Mouse (Mus musculus): ENCODE measurements around the gene Gm13287. TPM values are rescaled to one million over a fixed set of nuclear protein-coding genes. Genes with fewer than 3 reads are reported as not detected.
A peak's percentile ranks its signal among the peaks of the same experiment; 100 is the strongest.
"Not testable (repeated sequence)": the region's sequence is repeated elsewhere in the genome, so short reads cannot be mapped to it uniquely, and the experiment has no call there.

Gm13287 gene
- total RNA-seq, 2 experiments from 2014 or later: not detected

GRCm38 (mm10) chr4:88797097-88797496 is 6.0 kb upstream of the Gm13287 start, which contains the start of gene Gm13279:
Gm13279 (plus strand) TSS chr4:88797397.
- DNase-seq: not testable (repeated sequence)

- DNase-seq: not testable (repeated sequence)
Observed at GRCm38 (mm10) chr4:88799365-88799764, 3.7 kb upstream of the Gm13287 start, which contains the start of gene Gm13285. Gm13285 (plus strand) TSS chr4:88799665.

GRCm38 (mm10) chr4:88805231-88805630 is 2.2 kb downstream of the Gm13287 start, which contains the start of gene Gm13288:
Gm13288 (plus strand) TSS chr4:88805531.
- DNase-seq: not testable (repeated sequence)

DNA sequence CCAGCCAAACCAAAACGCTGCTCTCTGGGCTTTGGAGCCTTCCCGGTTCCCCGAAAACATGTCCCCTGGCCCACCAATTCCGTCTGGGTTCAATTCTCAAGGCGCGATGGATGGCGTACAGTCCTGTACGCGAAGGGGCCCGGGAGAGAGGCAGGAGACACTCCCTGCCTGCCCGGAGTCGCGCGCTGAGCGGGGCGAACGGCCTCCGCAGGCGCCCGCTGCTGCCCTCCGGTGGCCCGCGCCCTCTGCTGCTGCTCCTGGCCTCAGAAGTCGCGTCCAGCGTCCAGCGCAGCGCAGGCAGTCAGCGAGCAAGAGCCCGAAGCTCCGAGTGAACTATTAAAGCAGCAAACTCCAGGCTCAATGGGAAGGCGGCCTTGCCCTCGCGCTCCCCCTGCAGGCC is 2.7 kb downstream of the Gm13287 start:
- peak; percentile 9 for DNase-seq

- no peak for DNase-seq
Observed at GRCm38 (mm10) chr4:88815928-88816327, 12.9 kb downstream of the Gm13287 start, which contains the start of gene Ifna7. Ifna7 (plus strand) TSS chr4:88816228.

DNA sequence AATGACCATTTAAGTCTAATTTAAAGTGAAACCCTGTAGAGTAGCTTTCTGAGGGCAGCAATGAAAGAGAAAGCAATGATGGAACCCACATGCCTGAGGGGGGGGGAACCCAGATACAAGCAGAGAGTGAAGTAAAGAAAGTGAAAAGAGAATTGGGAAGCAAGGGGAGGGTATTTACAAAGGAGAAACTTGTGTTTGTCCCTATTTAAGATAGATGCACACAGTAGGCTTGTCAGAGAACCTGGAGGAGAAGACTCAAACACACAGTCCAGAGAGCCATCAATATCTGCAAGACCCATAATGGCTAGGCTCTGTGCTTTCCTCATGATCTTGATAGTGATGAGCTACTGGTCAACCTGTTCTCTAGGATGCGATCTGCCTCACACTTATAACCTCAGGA is 16.6 kb downstream of the Gm13287 start, which contains the start of gene Ifna11:
Gene Ifna11, plus strand, starts transcription at position 301 of the 400 bp plus-strand sequence.
- DNase-seq: no peak

DNA sequence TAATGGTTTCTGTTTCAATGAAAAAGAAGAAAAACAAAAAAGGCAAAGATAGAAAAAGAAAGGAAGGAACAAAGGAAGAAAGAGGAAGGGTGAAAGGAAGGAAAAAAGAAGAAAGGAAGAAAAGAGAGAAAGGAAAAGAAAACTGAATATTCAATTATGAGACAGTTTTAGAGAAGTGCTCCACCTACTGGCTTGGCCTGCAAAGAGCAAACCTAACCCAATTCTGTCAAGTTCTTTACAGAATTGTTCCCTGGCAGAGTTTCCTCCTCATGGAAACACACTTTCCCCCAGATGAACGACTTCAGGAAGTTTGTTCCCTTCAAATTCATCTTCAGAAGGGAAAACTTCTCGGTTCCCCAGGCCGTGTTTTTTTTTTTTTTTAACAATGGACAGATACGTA is 19.9 kb downstream of the Gm13287 start:
- DNase-seq: no peak

GRCm38 (mm10) chr4:88827116-88827515 is 24.1 kb downstream of the Gm13287 start, which contains the start of gene Ifna6:
Ifna6 (plus strand) TSS chr4:88827416.
- DNase-seq: not testable (repeated sequence)

GRCm38 (mm10) chr4:88830523-88830922 is 27.5 kb downstream of the Gm13287 start:
- no peak for DNase-seq

GRCm38 (mm10) chr4:88835225-88835624 is 32.2 kb downstream of the Gm13287 start, which contains the start of gene Ifna5:
Ifna5 (plus strand) TSS chr4:88835525.
- not testable (repeated sequence) for DNase-seq

DNA sequence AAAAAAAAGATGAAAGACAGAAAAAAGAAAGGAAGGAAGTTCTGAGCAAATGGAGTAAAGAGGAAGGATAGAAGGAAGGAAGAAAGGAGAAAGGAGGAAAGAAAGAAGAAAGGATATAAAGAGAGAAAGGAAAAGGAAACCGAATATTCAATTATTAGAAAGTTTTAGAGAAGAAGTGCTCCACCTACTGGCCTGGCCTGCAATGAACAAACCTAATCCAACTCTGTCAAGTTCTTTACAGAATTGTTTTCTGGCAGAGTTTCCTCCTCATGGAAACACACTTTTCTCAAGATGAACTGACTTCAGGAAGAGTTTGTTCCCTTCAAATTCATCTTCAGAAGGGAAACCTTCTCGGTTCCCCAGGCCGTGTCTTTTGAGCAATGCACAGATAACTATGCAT is 35.8 kb downstream of the Gm13287 start:
- DNase-seq: no peak

GRCm38 (mm10) chr4:88840058-88840457 is 37.0 kb downstream of the Gm13287 start:
- DNase-seq: no peak

DNA sequence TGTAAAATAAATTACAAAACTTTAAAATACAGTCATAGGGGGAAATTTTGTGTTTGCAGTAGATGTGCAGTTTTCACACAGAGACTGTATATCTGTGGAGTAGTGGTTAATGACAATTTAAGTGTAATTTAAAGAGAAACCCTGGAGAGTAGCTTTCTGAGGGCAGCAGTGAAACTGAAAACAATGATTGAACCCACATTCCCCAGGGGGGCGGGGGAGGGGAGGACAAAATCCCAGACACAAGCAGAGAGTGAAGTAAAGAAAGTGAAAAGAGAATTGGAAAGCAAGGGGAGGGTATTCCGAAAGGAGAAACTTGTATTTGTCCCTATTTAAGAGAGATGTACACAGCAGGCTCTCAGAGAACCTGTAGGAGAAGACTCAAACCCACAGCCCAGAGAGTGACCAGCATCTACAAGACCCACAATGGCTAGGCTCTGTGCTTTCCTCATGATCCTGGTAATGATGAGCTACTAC is 38.4 kb downstream of the Gm13287 start, which contains the start of gene Ifna4:
Gene Ifna4, plus strand, starts transcription at position 424 of the 474 bp plus-strand sequence.
- DNase-seq: no peak

DNA sequence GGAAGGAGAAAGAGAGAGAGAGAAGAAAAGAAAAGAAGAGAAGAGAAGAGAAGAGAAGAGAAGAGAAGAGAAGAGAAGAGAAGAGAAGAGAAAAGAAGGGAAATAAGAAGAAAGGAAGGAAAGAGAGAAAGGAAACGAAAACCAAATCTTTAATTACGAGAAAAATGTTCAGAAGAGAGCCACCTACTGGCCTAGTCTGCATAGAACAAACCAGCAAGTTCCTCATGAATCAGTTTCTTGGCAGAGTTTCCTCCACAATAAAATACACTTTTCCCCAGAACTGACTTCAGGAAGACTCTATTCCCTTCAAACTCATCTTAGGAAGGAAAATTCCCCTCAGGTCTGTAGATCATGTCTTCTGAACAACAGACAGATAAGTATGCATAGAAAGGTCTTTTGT is 42.3 kb downstream of the Gm13287 start:
- no peak for DNase-seq

DNA sequence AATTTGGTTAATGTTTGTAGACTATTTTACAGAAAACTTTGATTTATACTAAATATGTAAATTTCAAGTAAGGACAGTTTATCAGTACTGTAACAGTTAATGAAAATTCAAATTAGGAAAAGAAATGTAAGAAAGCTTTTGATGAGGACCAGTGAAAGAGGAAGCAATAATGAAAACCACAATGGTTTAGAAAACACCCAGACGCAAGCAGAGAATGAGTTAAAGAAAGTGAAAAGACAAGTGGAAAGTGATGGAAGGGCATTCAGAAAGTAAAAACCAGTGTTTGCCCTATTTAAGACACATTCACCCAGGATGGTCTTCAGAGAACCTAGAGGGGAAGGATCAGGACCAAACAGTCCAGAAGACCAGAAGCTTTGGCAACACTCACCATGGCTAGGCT is 46.6 kb downstream of the Gm13287 start, which contains the start of gene Ifna1:
Gene Ifna1, plus strand, starts transcription at position 390 of the 400 bp plus-strand sequence.
- no peak for DNase-seq

DNA sequence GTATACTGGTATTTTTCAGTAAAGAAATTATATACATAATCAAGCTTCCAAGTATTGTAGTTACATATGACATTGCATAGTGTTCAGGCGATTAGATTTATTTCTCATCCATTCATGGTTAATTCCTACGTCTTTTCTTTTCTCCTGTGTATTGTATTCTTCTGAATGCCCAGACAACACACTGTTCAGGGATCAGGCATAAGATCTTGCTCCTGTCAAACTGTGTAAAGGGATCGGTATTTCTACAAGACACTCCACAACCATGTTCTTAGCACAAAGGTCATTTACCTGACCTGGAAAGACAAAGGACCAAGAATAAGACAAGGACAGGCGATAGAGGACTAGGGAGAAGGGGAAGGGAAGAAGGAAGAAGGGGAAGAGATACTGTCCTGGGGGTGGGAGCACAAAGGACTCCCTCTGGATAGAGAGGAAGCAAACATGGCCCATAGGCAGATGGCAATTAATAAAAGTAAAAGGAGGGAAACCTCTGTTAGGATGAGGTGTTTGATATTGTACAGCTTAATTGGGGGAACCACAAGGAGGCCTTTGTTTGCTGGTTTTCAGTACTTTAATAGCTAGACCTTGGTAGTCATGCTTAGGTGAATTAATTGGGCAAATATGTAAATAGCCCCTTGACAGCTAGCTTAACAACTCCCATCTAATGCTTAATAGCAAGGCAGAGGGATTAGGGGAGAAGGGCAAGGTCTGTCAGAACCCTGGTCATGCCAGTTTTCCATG is 48.1 kb downstream of the Gm13287 start:
- no peak for DNase-seq

Other genes starting within 250 kb of the Gm13287 start
- not detected for gene Ifna15, start 245.0 kb upstream of the Gm13287 start, total RNA-seq (2021)
- gene Ifna14, start 231.5 kb upstream of the Gm13287 start, total RNA-seq (2021): not detected
- gene Ifna9, start 210.9 kb upstream of the Gm13287 start, total RNA-seq (2021): not detected
- not detected for gene Ifna12, start 199.9 kb upstream of the Gm13287 start, total RNA-seq (2021)
- gene C87499, start 168.8 kb upstream of the Gm13287 start, total RNA-seq (2021): not detected
- not detected for gene Ifna13, start 158.8 kb upstream of the Gm13287 start, total RNA-seq (2021)
- not detected for gene Ifna16, start 126.3 kb upstream of the Gm13287 start, total RNA-seq (2021)
- gene Ifna2, start 119.3 kb upstream of the Gm13287 start, total RNA-seq (2021): not detected
- gene Ifnab, start 111.9 kb upstream of the Gm13287 start, total RNA-seq (2021): not detected
- gene Gm26566, start 81.4 kb upstream of the Gm13287 start, total RNA-seq (2021): under 1 TPM; 0.26 to 0.43 TPM
- 10 to 100 TPM; 45.1 to 47.2 TPM for gene Klhl9, start 80.8 kb upstream of the Gm13287 start, total RNA-seq (2021)
- gene Gm13271, start 48.4 kb upstream of the Gm13287 start, total RNA-seq (2021): not detected
- gene Gm13283, start 43.1 kb upstream of the Gm13287 start, total RNA-seq (2021): not detected
- gene Gm13290, start 29.4 kb upstream of the Gm13287 start, total RNA-seq (2021): not detected
- gene Gm13289, start 26.3 kb upstream of the Gm13287 start, total RNA-seq (2021): not detected
- not detected for gene Gm13272, start 23.4 kb upstream of the Gm13287 start, total RNA-seq (2021)
- gene Ifnz, start 21.1 kb upstream of the Gm13287 start, total RNA-seq (2021): not detected
- gene Gm13276, start 17.5 kb upstream of the Gm13287 start, total RNA-seq (2021): not detected
- not detected for gene Gm13277, start 14.6 kb upstream of the Gm13287 start, total RNA-seq (2021)
- not detected for gene Gm13278, start 11.7 kb upstream of the Gm13287 start, total RNA-seq (2021)
- gene Gm13275, start 8.8 kb upstream of the Gm13287 start, total RNA-seq (2021): not detected
- not detected for gene Gm13279, start 5.9 kb upstream of the Gm13287 start, total RNA-seq (2021)
- not detected for gene Gm13285, start 3.6 kb upstream of the Gm13287 start, total RNA-seq (2021)
- gene Gm13288, start 2.3 kb downstream of the Gm13287 start, total RNA-seq (2021): not detected
- gene Ifna7, start 13.0 kb downstream of the Gm13287 start, total RNA-seq (2021): not detected
- gene Ifna11, start 16.7 kb downstream of the Gm13287 start, total RNA-seq (2021): not detected
- gene Ifna6, start 24.2 kb downstream of the Gm13287 start, total RNA-seq (2021): not detected
- not detected for gene Ifna5, start 32.3 kb downstream of the Gm13287 start, total RNA-seq (2021)
- gene Ifna4, start 38.6 kb downstream of the Gm13287 start, total RNA-seq (2021): not detected
- gene Ifna1, start 46.8 kb downstream of the Gm13287 start, total RNA-seq (2021): not detected
- gene Ifne, start 76.9 kb downstream of the Gm13287 start, total RNA-seq (2021): not detected

All from gastrocnemius, postnatal 25 days (tissue).